Mouse (Mus musculus): ENCODE data around the gene Galnt18. TPM values are rescaled to one million over a fixed set of nuclear protein-coding genes. Genes with fewer than 3 reads are reported as not detected.

The Galnt18 gene
- not detected in 3 replicates for total RNA-seq (2017)

DNA sequence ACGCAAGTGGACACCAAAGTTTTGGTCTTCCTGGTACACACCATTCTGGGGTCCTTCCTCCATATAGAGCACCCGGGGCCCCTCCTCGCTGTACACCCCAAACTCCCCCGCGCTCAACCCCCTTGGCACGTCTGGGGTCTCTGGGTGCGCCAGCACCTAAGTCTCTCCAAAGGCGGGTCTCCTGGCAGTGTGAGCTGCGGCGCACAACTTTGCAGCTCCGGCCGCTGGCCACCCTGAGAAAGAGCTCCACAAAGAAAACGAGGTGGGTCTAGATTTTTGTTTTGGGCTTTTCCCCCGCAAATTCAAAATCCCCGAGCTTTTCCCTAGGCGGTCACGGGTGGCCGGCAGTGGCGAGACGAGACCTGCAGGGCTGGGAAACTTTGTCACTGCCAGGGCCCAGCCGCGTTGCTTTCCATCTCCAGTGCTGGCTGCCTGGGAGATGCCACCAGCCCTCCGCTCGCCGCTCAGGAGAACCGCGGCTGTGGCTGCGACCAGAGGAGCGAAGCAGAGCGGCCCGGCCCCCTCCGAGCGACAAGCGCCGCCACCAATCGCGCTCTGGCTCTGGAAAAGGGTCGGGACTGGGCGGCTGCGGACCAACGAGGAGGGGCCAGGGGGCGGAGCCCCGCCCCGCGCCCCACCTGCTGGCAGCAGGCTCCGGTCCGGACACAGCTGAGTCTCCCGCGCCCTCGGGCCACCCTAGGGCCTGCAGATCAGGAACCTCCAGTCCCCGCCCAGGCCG lies at the start of gene Galnt18:
Gene Galnt18, minus strand, starts transcription at position 474 of the 739 bp plus-strand sequence.
- no peak for ATAC-seq (replicated peaks; ENCODE audit: insufficient number of reproducible peaks, low FRiP score, low TSS enrichment, poor library complexity, severe bottlenecking)

DNA sequence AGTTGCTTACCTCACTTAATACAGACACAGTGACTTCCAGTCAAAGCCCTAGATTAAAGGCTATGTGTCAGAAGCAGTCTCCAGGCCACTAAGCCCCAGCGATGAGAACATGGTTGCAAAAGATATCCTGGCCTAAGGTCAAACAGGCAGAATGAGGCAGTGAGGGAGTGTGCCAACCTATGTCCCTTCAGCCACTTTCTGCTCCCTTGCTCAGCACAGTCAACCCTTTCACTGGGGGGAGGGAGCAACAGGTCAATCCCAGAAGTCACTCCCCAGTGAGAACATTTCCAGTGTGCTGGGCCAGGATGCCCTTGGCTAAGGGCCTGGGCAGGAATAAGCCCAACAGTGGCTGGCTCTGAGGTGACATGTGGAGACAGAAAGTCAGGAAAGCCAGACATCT lies 47.6 kb upstream of the Galnt18 start:
- ATAC-seq (replicated peaks; ENCODE audit: insufficient number of reproducible peaks, low FRiP score, low TSS enrichment, poor library complexity, severe bottlenecking) = no peak

DNA sequence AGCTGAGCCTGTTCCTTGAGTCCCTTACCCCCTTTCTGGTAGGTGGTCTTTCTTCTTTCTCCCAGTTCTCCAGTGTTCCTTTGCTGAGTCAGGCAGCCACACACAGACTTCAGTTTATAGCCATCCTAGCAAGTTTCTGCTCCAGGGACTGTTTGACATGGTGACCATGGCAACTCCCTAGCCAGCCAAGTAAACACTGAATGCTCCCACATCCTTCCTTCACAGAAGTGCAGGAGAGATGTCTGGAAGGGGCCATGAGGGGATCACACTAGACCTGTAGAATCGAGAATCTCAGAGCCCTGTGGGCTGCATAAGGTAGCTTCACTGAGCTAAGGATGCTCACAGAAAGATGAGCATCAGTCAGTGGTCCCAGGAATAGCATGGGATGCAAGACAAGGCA lies 33.3 kb upstream of the Galnt18 start:
- no peak for ATAC-seq (replicated peaks; ENCODE audit: insufficient number of reproducible peaks, low FRiP score, low TSS enrichment, poor library complexity, severe bottlenecking)

DNA sequence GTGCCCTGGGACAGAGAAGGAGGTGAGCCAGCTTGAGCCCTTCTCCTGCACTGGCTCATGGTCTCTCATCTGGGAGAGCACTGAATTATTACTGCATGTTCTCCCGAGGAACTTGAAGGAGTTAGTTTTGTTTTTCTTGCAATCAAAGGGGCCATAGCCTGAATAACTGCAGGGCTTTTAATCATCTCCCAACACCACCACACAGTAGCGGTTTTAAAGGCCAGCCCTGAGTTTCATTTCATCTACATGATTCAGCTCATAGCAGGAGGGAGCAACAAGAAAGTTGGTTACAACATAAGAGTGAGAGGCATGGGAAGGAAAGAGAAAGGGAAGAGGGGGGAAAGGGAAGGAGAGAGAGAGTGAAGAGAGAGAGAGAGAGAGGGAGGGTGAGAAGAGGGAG lies 31.3 kb upstream of the Galnt18 start:
- ATAC-seq (replicated peaks; ENCODE audit: insufficient number of reproducible peaks, low FRiP score, low TSS enrichment, poor library complexity, severe bottlenecking) = no peak

DNA sequence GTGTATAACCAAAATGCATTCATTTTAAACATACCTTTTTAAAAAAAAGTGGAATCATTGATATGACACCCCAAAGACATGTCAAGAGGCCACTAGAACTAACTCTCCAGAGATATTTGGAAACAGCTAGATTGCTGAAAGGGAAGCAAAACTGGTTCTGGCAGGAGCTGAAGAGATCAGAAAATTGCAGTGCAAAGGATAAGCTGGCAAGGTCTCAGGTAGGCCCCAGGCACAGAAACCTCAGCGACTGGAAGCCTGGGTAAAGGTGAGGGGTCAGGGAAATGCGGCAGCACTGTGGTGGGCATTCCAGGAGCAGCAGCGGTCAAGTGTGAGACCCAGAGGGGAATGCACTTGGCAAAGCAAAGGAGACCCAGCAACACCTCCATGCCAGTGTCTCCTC lies 30.0 kb upstream of the Galnt18 start:
- no peak for ATAC-seq (replicated peaks; ENCODE audit: insufficient number of reproducible peaks, low FRiP score, low TSS enrichment, poor library complexity, severe bottlenecking)

DNA sequence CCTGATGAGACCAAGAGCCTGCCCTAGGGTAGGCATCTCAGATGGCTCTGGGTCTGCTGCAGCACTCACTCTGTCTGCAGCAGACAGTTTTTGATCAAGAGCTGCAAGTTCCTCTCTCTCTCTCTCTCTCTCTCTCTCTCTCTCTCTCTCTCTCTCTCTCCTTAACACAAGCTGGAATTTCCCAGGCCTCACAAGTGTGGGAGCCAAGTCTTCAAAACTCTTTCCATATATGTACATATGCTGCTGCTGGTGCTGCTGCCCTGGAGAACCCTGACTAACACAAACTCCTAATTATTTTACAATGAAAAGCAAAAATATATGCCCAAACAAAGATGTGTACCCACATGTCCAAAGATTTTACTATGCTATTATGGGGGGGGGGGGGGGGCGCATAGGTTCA lies 26.3 kb upstream of the Galnt18 start:
- no peak for ATAC-seq (replicated peaks; ENCODE audit: insufficient number of reproducible peaks, low FRiP score, low TSS enrichment, poor library complexity, severe bottlenecking)

DNA sequence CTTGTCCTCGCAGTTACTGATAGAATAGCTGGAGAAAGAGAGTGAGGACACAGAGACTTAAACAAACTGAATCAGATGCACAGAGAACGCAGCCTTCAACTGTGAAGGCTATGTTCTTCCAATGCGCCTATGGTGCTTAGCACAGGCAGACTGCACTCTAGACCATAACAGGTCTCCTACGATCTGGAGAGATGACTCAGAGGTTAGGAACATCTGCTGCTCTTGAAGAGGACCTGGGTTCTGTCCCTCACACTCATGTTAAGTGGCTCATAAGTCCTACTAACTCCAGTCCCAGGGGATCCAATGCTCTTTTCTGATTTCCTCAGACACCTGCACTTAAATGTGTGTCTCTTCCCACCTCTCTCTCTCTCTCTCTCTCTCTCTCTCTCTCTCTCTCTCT lies 24.9 kb upstream of the Galnt18 start:
- no peak for ATAC-seq (replicated peaks; ENCODE audit: insufficient number of reproducible peaks, low FRiP score, low TSS enrichment, poor library complexity, severe bottlenecking)

DNA sequence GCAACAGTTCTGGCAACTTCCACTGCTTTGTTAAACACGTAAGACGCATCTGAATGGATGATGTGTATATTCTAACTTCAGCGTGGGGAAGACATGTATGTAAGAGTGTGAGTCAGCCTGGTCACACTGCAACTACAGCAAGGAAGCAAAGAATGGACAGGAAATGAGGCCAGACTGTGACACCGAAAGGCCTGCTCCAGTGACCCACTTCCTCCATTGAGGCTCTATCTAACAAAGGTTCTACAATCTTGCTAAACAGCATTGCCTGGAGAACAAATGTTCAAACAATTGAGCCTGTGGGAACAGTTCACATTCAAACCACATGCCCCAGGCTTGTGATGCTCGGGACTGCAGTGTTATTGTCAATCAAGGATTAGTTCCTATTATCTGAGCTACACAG lies 21.0 kb upstream of the Galnt18 start:
- ATAC-seq (replicated peaks; ENCODE audit: insufficient number of reproducible peaks, low FRiP score, low TSS enrichment, poor library complexity, severe bottlenecking) = no peak

DNA sequence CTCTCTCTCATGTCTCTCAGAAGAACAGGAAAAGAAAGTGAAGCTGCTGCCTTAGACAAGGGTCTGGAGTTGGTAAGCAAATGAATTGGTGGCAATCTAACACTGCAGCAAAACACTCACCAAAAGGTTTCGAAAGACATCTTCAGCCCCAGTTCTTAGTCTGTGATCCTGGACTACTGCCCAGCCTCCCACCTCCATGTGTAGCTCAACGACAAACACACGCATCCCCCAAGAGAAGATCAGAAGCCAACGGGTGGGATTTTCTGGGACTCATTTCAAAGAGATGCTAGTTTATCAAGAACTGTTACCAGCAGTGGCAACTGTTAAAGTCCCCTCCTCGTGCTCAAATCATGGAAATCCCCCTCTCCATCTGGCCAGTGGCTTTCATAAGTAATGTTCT lies 20.3 kb upstream of the Galnt18 start:
- ATAC-seq (replicated peaks; ENCODE audit: insufficient number of reproducible peaks, low FRiP score, low TSS enrichment, poor library complexity, severe bottlenecking) = no peak

DNA sequence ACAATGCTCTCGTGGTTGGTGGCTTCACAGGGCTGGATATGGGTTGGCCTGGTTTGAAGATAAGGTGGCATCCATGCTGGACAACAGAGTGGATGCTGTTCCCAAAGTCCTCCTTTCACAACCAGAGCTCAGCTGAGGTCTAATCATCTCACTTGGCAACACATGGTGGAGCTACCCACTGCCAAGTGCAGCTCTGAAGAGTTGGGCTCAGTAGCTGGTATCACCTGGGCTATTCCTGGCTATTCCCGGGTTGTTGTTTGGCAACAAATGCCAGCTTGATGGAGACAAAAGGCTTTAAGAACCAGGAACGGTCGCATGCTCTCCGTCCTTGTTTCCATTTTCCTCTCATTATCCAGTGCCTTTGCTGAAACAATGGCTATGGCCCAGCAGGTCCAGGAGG lies 19.2 kb upstream of the Galnt18 start:
- no peak for ATAC-seq (replicated peaks; ENCODE audit: insufficient number of reproducible peaks, low FRiP score, low TSS enrichment, poor library complexity, severe bottlenecking)

DNA sequence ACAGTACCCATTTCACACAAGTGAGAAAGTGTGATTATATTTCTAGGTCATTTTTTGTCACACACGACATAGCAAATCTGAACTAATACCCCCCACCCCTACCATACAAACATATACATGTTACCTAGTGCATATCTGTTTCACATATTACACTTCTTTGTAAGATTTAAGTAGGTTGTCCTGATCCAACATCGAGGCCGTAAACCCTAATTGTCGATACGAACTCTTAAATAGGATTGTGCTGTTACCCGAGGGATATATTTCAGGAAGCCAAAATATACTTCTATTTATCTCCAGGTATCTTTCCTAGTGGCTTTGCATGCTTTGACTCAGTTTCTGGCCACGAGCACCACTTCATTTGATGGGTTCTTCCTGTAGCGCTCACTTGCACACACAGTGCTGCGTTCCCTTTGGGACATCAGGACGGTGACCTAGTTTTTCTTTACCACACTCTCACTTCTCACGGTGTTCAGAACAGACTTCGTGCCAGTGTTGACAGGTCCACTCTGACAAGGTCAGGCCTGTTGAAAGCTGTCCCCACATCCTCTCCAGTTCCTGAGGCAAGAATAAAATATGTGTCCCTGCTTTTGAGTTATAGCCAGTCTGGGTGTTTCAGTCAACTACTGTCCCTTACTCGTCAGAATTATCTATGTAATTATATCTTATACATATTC lies 17.7 kb upstream of the Galnt18 start:
- no peak for ATAC-seq (replicated peaks; ENCODE audit: insufficient number of reproducible peaks, low FRiP score, low TSS enrichment, poor library complexity, severe bottlenecking)

DNA sequence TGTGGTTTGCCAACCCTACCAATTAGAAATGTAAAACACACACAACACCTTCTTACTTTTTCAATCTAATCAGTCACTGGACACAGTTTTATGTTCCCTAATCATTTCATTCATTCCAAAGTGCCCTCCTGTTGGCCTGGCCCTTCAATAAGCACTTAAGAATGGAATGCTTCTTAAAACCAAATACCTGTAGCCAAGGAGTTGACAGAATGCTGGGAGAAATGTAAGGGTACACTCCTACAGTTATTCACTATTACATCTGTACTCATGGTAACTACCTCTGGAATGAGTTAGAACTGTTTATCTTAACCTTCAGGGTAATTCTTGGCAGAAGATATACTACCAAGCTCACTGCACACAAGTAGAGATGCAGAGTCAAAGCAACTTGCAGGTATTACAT lies 15.3 kb upstream of the Galnt18 start:
- no peak for ATAC-seq (replicated peaks; ENCODE audit: insufficient number of reproducible peaks, low FRiP score, low TSS enrichment, poor library complexity, severe bottlenecking)

DNA sequence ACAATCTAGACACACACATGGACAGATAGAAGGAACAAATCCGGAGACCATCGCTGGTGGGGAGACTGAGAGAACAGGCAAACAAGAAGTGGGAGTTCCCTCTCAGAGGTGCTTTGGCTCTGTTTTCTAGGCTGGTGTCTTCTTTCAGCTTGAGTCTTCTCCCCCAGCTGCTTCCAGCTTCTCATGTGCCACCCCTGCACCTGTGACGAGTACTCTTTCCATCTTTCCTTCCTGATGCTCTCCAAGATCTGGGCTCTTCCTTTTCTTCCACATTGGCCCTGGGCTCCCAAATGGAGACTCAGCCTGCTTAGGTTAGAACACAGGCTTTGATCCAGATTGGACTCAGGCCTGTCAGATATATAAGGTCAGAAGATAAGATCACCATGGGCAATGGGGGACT lies 12.4 kb upstream of the Galnt18 start:
- ATAC-seq (replicated peaks; ENCODE audit: insufficient number of reproducible peaks, low FRiP score, low TSS enrichment, poor library complexity, severe bottlenecking) = no peak

DNA sequence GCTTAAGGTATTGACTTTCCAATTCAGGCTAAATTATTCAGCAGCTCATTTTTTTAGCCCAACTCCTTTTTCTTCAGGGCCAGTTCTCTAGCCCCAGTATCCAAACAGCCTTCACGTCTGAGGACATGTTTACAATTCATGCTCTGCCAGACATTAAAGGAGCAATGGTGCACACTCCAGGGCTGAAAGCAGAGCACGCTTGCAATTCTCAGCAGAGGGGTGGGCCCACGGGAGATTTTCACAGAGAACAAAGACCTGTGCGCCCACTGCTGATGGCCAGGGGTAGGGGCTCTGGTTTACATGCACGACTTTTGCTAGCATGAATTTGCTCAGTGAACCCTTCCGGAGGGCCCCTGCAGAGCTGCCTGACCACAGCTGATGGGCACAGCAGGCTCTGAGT lies 11.6 kb upstream of the Galnt18 start:
- no peak for ATAC-seq (replicated peaks; ENCODE audit: insufficient number of reproducible peaks, low FRiP score, low TSS enrichment, poor library complexity, severe bottlenecking)

DNA sequence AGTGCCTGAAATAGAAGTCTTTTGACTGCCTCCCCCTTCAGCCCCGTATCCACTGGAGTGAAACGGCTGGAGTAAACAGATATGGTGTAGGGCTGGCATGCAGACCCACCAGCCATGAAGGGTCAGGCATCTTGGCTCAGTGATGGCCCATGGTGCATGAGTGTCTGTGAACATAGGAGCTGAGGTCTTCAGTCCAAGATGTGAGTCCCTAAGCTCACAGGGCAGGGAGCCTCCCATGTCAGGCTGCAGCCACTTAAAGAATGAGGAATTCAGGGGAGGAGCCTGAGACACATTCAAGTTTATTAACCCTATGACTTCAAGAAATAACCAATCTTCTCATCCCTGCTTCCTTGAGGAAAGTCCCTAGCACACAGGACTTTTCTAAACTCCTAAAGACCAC lies 8.1 kb upstream of the Galnt18 start:
- no peak for ATAC-seq (replicated peaks; ENCODE audit: insufficient number of reproducible peaks, low FRiP score, low TSS enrichment, poor library complexity, severe bottlenecking)

DNA sequence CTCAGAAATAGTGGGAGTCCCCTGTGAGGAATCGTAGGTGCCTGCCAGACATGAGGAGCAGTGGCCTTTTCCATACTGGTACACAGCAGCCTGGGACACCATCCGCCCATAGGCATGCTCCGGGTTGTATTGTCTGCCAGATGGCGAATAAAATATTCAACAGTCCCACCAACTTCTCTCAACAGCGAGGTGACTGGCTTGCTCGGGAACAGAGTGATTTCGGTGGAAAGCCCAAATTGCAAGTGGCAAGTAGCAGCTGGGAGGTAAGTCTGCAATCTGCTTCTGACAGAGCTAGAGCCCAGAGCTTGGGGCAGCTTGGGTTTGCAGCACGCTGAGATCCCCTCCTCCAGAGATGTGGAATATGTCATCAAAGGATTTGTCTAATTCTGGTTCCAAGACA lies 5.7 kb upstream of the Galnt18 start:
- ATAC-seq (replicated peaks; ENCODE audit: insufficient number of reproducible peaks, low FRiP score, low TSS enrichment, poor library complexity, severe bottlenecking) = no peak

DNA sequence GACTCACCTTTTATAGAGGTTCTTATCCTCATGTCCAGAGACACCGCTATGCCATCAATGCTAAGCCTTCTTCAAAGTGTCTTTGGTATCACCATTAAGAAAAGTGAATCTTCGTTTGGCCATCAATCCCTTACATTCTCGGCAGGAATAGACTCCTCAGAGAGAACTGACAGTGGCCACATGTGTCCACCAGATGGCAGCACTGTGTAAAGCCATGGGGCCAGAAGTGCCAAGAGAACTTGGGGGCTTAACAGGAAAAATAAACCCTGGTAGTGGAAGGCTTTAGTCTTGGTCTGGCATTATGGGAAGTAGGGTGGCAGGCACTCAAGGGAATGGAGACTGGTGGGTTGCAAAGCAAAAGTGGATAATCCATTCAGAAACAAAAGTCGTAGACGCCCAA lies 2.3 kb upstream of the Galnt18 start:
- ATAC-seq (replicated peaks; ENCODE audit: insufficient number of reproducible peaks, low FRiP score, low TSS enrichment, poor library complexity, severe bottlenecking) = no peak

DNA sequence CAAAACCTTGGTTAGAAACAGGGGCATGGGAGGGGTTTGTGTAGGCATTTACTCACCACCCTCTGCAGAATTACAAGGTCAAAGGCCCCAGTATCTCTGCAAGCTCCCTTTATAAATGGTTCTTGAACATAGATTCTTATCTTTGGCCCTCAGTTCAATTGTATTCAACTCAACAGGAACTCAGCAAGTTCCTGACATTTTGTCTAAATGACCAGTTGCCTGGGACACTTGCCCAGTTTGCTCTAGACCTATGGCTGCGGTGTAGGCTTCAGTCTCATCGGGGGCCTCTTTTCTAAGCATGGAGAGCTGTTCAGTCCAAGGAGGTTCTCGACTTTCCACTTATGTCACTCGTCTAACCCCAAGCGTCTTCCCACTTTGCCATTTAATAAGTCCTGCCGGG lies 1.5 kb upstream of the Galnt18 start:
- no peak for ATAC-seq (replicated peaks; ENCODE audit: insufficient number of reproducible peaks, low FRiP score, low TSS enrichment, poor library complexity, severe bottlenecking)

DNA sequence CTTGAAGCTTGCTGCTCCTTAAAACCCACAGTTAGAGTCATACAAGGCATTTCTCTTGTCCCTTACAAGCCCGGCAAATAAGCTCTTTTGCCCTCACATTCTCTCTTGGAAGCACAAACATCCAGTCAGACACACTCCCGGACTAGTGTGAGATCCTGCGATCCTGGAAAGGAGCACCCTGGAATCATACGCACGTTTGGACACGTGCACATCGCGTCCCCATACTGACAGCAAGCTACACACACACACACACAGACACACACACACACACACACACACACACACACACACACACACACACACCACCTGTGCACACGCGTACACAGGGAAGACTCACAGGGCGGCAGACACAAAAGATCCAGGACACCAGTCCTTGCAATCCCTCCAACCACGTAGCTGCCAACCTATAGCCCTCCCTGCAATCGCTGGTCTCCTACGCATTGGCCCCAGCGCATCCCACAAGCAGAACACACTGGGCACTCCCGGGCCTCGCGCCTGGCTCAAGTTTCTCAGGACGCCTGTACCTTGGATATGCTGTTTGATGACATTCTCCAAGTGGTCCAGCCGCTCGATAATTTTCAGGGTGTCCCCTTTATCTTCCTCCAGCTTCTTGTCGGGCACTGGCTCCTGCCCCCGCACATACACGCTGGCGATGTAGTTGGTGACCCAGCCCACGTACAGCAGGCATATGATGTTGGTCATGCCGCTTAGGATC lies 831 bp downstream of the Galnt18 start:
- ATAC-seq (replicated peaks; ENCODE audit: insufficient number of reproducible peaks, low FRiP score, low TSS enrichment, poor library complexity, severe bottlenecking) = no peak

DNA sequence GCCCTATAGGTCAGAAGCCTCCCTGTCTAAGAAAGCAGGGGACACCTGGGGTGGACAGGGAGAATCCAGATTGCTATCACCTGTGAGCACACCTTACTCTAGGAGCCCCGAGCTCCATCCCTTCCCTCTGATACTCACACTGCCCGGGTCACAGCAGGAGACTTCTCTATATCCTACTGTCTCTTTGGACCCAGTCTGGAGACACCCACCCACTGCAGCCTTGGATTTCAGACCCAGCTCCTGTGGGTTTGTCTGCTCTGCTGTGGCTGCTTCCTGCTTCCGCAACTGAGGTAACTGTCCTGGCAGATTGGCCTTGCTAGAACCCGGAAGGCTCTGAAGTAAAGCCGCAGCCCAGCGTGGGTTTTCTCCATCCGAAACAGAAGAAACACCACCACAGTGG lies 1.6 kb downstream of the Galnt18 start:
- ATAC-seq (replicated peaks; ENCODE audit: insufficient number of reproducible peaks, low FRiP score, low TSS enrichment, poor library complexity, severe bottlenecking) = no peak

All from monocyte, adult 5-6 weeks (primary cell).